Mouse (Mus musculus) CH12F3 (cell line): ENCODE measurements at regions not wholly inside any gene's neighbourhood (a gene's known extent, or its start where the extent isn't known, plus 50 kb on each side); places are given as distances from the start of the nearest gene placed in this dataset.

Experiments
- in situ Hi-C: fragments of 300-500 bp; cut with MboI; formaldehyde crosslinking; loops from 2 replicates; pipeline ENCODE4 v1.14.3; 2020; ENCODE audit warnings: low sequenced_read_pairs

DNA sequence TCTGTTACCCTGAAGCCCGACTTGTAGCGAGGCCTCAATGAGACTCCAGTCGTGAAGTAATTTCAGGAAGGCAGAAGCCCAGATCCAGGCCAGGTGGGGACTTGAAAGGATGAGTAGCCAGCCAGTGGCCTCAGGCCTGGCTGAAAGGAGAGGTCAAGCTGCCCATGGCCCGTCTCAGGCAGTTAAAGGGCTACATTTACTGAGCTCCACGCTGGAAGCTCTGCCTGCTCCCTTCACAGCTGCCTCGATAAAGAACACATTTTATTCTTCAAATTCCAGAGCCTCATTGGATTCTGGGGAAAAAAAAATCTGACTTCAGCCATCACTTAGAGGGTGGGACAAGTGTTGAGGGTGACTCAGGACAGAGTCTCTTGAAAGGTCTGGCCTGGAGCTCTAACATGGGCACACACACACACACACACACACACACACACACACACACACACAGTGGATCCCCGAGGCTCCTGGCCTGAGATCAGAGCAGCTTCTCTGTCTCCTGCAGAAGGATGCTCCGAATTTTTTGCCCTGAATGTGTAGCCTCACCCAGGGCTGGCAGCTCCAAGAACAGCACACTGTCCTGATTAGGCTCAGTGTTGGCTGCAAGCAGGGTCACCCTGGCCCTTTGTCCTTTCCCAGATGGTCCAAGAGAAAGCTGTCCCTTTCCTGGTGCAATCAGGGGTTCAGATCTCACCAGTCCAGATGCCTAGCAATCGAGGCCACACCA, 53.0 kb downstream of the Gadd45g start:
- in situ Hi-C loops = no loop called here

GRCm38 (mm10) chr13:51900043-51900440, 53.6 kb downstream of the Gadd45g start:
- in situ Hi-C loops = no loop called here

GRCm38 (mm10) chr13:51902482-51903285, 56.2 kb downstream of the Gadd45g start:
- in situ Hi-C loops = no loop called here

GRCm38 (mm10) chr13:51903324-51903939, 57.0 kb downstream of the Gadd45g start:
- in situ Hi-C loops = no loop called here

- in situ Hi-C loops = no loop called here
Measured at GRCm38 (mm10) chr13:51905270-51905669, 58.8 kb downstream of the Gadd45g start.

GRCm38 (mm10) chr13:51906103-51906502, 59.6 kb downstream of the Gadd45g start:
- in situ Hi-C loops = no loop called here

- in situ Hi-C loops = no loop called here
Measured at GRCm38 (mm10) chr13:51908514-51908913, 62.0 kb downstream of the Gadd45g start.

DNA sequence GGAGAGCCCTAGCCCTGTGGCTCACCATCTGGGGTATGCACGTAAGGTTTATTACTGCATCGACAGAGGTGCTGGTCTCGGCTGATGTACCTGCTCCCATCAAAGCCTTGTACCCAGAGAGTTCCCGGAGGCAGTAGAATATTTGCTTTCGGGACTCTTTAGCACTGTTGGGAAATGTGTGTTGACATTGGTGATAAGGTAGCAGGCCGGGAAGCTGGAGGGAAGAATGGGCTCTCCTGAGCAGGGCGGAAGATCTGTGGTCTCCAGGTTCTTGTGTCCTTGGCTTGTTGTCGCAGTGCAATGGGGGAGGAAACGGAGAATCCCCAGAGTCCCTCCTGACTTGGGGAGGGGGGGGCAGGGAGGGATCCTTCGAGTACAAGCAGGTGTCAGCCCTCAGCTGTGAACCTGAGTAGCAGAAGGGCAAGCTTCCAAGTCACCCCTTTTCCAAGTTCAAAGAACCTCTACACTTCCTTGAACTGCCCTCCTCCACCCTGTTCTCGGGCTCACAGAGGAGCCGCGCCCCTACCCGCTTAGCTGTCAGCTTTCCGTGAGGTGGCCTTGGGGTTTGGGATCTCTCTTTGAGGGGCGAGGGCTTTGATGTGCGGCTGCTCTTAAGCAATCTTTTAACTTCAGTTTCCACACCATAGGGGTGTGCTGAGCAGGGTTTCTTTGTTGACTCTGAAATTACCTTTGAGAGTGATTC, 65.0 kb downstream of the Gadd45g start:
- in situ Hi-C loops = no loop called here

DNA sequence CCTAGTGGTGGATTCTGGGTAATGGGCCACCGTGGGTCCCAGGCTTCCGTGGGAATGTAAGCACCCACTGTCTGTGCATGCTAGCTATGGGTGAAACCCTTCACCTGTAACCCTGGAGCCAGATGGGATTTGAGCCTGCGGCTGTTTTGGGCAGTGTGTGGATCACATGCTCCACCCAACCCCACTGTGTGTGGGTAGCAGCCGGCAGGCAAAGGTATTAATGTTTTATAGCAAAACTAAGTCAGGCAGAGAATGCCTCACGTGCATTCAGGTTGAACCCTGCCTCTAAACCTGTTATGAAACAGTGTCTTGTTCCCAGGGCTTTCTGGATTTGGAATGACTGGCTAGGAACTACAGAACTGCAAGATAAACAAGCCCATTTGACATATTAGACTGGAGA, 66.0 kb downstream of the Gadd45g start:
- in situ Hi-C loops = no loop called here

DNA sequence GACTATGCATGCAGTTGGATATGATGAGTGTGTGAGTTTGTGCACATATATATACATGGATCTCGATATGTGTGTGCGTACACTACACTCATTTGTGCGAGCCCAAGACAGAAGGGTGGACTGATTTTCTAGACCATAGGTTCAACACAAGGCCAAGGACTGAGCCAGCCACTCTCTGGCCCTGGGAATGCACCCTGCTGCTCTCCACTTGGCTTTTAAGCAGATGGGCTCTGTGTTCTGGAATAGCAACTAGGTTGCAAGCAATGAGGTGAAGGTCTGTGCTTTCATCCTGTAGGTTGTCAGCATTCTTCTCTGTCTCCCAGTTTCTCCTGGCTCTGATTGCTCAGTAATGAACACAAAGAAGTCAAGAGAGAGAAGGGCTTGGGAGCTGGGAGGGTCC, 66.5 kb downstream of the Gadd45g start:
- in situ Hi-C loops = no loop called here

GRCm38 (mm10) chr13:51916666-51917240, 70.3 kb downstream of the Gadd45g start:
- in situ Hi-C loops = no loop called here

- in situ Hi-C loops = no loop called here
Measured at GRCm38 (mm10) chr13:51917658-51918057, 71.2 kb downstream of the Gadd45g start.

- in situ Hi-C loops = no loop called here
Measured at GRCm38 (mm10) chr13:51918108-51918507, 71.6 kb downstream of the Gadd45g start.

- in situ Hi-C loops = no loop called here
Measured at GRCm38 (mm10) chr13:51918781-51919170, 72.3 kb downstream of the Gadd45g start.

DNA sequence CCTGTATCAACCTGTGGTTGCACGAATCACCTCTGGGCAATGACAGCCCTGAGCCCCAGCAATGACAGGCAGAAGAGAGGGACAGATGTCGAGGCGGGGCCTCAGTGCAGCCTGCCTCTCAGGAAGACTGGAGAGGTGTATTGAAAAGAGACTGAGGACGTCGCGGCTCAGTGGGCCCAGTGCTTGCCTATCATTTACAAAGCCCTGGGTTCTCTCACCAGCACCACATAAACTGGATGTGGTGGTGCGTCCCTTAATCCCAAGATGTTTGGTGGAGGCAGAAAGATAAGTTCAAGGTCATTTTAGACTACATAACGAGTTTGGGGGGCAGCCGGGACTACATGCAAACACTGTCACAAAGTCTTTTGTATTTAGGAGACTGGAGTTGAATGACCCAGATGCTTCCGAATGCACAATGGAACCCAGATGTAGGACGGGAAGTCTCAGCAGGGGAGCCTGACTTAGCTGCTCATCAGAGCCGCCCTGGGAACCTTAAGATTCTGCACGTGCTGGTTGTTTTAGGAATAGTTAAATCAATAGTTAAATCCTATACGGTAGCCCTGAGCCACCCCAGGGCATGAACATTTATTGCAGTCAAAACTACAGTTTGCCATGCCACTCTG, 72.8 kb downstream of the Gadd45g start:
- in situ Hi-C loops = no loop called here

- in situ Hi-C loops = no loop called here
Measured at GRCm38 (mm10) chr13:51919937-51920336, 73.5 kb downstream of the Gadd45g start.

- in situ Hi-C loops = no loop called here
Measured at GRCm38 (mm10) chr13:51920511-51921351, 74.3 kb downstream of the Gadd45g start.

- in situ Hi-C loops = no loop called here
Measured at GRCm38 (mm10) chr13:51921550-51921949, 75.1 kb downstream of the Gadd45g start.

DNA sequence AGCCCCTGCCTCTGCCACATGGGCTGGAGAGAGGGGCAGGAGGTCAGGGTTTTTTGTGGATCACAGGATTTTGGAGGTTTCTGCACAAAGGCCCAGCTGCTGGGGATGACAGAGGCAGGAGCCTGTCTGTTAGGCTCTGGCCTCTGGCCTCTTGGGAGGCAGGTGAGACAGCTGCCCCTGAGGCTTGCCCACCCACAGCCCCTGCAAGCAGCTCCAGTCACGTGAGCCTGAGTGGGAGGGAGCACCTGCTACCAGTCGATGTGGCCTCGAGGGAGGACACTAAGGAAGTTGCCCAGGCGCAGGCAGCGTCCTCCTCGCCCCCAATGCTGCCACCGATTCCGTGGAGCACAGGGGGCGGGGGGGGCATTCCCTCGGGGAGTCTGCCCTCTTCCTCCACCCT, 80.3 kb downstream of the Gadd45g start:
- in situ Hi-C loops = no loop called here

GRCm38 (mm10) chr13:51929730-51930129, 83.3 kb downstream of the Gadd45g start:
- in situ Hi-C loops = no loop called here
